Mouse (Mus musculus) cerebral cortex, adult 2 months (tissue): ENCODE measurements around the gene Atp6v0c.

ENCODE experiments used
- WGBS: fragments of 180-500 bp; shearing (Covaris S2); methylation state at CpG from one replicate; pipeline ENCODE4 v1.1.7; 2018; 5-methylcytosine and 5-hydroxymethylcytosine counted together

The Atp6v0c gene

GRCm38 (mm10) chr17:24157121-24157520 lies 12.4 kb downstream of the Atp6v0c start:
- 94% methylated on average over 6 of the region's 6 CpGs for WGBS

- 89% methylated on average over 3 of the region's 3 CpGs for WGBS
Observed at GRCm38 (mm10) chr17:24156394-24156793, 13.1 kb downstream of the Atp6v0c start.

GRCm38 (mm10) chr17:24155742-24156141 lies 13.8 kb downstream of the Atp6v0c start:
- WGBS = 94% methylated on average over 9 of the region's 9 CpGs

GRCm38 (mm10) chr17:24154463-24154862 lies 15.0 kb downstream of the Atp6v0c start:
- WGBS = 68% methylated on average over 3 of the region's 3 CpGs

GRCm38 (mm10) chr17:24151890-24152563 lies 17.5 kb downstream of the Atp6v0c start:
- WGBS = 1% methylated on average over 26 of the region's 26 CpGs

- WGBS = 12% methylated on average over 7 of the region's 7 CpGs
Observed at GRCm38 (mm10) chr17:24151382-24151781, 18.1 kb downstream of the Atp6v0c start.

- 93% methylated on average over 2 of the region's 2 CpGs for WGBS
Observed at GRCm38 (mm10) chr17:24150824-24151223, 18.7 kb downstream of the Atp6v0c start, which contains the start of gene Pdpk1. TSS of gene Pdpk1 (minus strand) at chr17:24150924.

GRCm38 (mm10) chr17:24149421-24149820 lies 20.1 kb downstream of the Atp6v0c start:
- 94% methylated on average over 7 of the region's 7 CpGs for WGBS

- WGBS = 61% methylated on average over 2 of the region's 2 CpGs
Observed at GRCm38 (mm10) chr17:24142897-24143296, 26.6 kb downstream of the Atp6v0c start.

GRCm38 (mm10) chr17:24141425-24141920 lies 28.0 kb downstream of the Atp6v0c start:
- WGBS = under 1% methylated on average over 57 of the region's 57 CpGs

GRCm38 (mm10) chr17:24140845-24141424 lies 28.6 kb downstream of the Atp6v0c start:
- WGBS = under 1% methylated on average over 43 of the region's 43 CpGs

GRCm38 (mm10) chr17:24139968-24140367 lies 29.5 kb downstream of the Atp6v0c start:
- WGBS = 75% methylated on average over 4 of the region's 4 CpGs

- WGBS = 63% methylated on average over 3 of the region's 3 CpGs
Observed at GRCm38 (mm10) chr17:24139256-24139655, 30.2 kb downstream of the Atp6v0c start.

GRCm38 (mm10) chr17:24137226-24137880 lies 32.1 kb downstream of the Atp6v0c start:
- 52% methylated on average over 2 of the region's 2 CpGs for WGBS

GRCm38 (mm10) chr17:24132919-24133318 lies 36.6 kb downstream of the Atp6v0c start:
- 91% methylated on average over 4 of the region's 4 CpGs for WGBS

- WGBS = 85% methylated on average over 3 of the region's 3 CpGs
Observed at GRCm38 (mm10) chr17:24131570-24131969, 37.9 kb downstream of the Atp6v0c start.

- 84% methylated on average over 4 of the region's 4 CpGs for WGBS
Observed at GRCm38 (mm10) chr17:24129246-24129645, 40.3 kb downstream of the Atp6v0c start.

GRCm38 (mm10) chr17:24127592-24127991 lies 41.9 kb downstream of the Atp6v0c start:
- 68% methylated on average over 1 of the region's 1 CpGs for WGBS

- WGBS = 77% methylated on average over 3 of the region's 3 CpGs
Observed at GRCm38 (mm10) chr17:24126801-24127200, 42.7 kb downstream of the Atp6v0c start.

GRCm38 (mm10) chr17:24119446-24119845 lies 50.1 kb downstream of the Atp6v0c start:
- WGBS = 68% methylated on average over 3 of the region's 3 CpGs
